14 mouse cellular contexts compared by ENCODE assay signal in the genomic region with DNA sequence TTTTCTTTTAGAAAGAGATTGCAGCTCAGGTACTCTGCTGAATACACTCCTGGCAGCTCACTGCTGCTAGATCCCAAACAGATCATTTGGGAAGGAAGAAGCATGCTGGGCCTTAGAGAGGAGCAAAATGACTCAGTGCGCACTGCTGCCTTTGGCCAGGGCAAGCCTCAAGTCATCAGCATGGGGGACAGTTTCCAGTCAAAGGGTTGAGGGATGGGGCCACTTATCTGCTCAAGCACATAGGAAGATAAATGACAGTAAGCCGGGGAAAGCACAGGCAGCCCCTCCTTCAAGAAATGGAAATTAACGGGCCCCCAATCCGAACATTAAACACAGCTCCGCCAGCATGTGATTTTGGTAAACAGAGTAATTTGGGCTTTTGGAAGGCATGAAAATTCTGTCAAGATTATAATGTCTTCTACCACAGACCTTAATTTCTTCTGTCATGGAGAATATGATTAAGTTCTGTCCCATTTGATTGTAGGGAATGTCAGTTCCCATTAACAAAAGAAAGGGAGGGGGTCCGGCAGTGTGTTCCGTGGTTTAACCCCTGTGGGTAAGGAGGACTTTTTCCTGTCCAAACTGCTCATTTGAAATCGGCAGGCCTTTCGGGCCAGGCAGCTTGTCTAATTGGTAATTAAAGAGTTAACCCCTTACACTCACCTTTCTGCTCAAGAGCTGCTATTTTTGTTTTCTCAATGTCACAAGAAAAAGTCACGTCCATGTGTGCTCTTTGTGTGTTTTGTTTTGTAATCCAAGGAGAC.
A peak's percentile ranks its signal among the peaks of the same experiment; 100 is the strongest.
DNase-seq lines count a peak whose midpoint lies in the region; ATAC-seq and TF ChIP-seq lines count a peak whose summit lies in the region.
"Had no signal": no experiment of that assay in that cellular context is flagged by ENCODE, and none has a peak within 500 bp of the region (broad histone marks: within the 10 kb centered on the region; RNA-seq: fewer than 3 reads in every experiment).

No protein-coding gene starts in this region.

- H3K4me3 ChIP-seq in hindbrain, embryonic 10.5 days = 0 out of 2 replicates have a peak overlapping the region, but pooled peaks have one; percentile 20
- no peak overlapping the region for H3K4me3 ChIP-seq in hindbrain, postnatal 0 days (ENCODE audit: low read length)
- H3K4me3 ChIP-seq in forebrain, embryonic 11.5 days (ENCODE audit: low read depth, low read length) = no peak overlapping the region; the same call in 1 of the 2 replicates
- no peak overlapping the region for H3K4me3 ChIP-seq in hindbrain, embryonic 15.5 days
- H3K4me3 ChIP-seq in neural tube, embryonic 15.5 days (replicated peaks) = no peak overlapping the region
- no peak overlapping the region for H3K4me3 ChIP-seq in liver, embryonic 11.5 days (ENCODE audit: low read depth, low read length)
- H3K4me3 ChIP-seq: heart, adult 2 months; layer of hippocampus, adult 2 months had no signal

- 11% methylated on average over 10 of the region's 10 CpGs for WGBS in hindbrain, embryonic 10.5 days
- WGBS in hindbrain, postnatal 0 days = 14% methylated on average over 10 of the region's 10 CpGs
- WGBS in forebrain, embryonic 11.5 days = 7% methylated on average over 10 of the region's 10 CpGs
- 11% methylated on average over 10 of the region's 10 CpGs for WGBS in hindbrain, embryonic 15.5 days
- WGBS in neural tube, embryonic 15.5 days = 8% methylated on average over 10 of the region's 10 CpGs
- WGBS in liver, embryonic 11.5 days = 32% methylated on average over 10 of the region's 10 CpGs

- H3K9me3 ChIP-seq in hindbrain, embryonic 10.5 days = no peaks in the 10 kb centered on the region
- H3K9me3 ChIP-seq in hindbrain, postnatal 0 days (ENCODE audit: low read length) = no peaks in the 10 kb centered on the region
- no peaks in the 10 kb centered on the region for H3K9me3 ChIP-seq in forebrain, embryonic 11.5 days (ENCODE audit: control insufficient read depth, low read length)
- H3K9me3 ChIP-seq in hindbrain, embryonic 15.5 days = no peaks in the 10 kb centered on the region
- H3K9me3 ChIP-seq in neural tube, embryonic 15.5 days (replicated peaks) = no peaks in the 10 kb centered on the region
- no peaks in the 10 kb centered on the region for H3K9me3 ChIP-seq in liver, embryonic 11.5 days (ENCODE audit: control insufficient read depth, low read length)

- DNase-seq in hindbrain, embryonic 10.5 days (ENCODE audit: low spot score) = no peak
- DNase-seq in hindbrain, postnatal 0 days (ENCODE audit: low spot score) = no peak
- DNase-seq in forebrain, embryonic 11.5 days (ENCODE audit: low spot score) = no peak
- DNase-seq in adrenal gland, postnatal 25 days = no peak
- DNase-seq in layer of hippocampus, adult 9-11 months = no peak
- DNase-seq in liver, embryonic 11.5 days (ENCODE audit: low spot score) = no peak
- DNase-seq: cerebellum, adult 18-20 months; heart, adult 2 months; heart, postnatal 36 days; lung, adult 18-20 months; thymus, adult 2 months had no signal

- no peak for ATAC-seq in hindbrain, postnatal 0 days
- ATAC-seq in forebrain, embryonic 11.5 days (replicated peaks; ENCODE audit: low FRiP score) = peak; percentile 39; the same call in 1 of the 2 replicates
- ATAC-seq in hindbrain, embryonic 15.5 days (ENCODE audit: low FRiP score, low read depth) = no peak
- no peak for ATAC-seq in neural tube, embryonic 15.5 days (ENCODE audit: low FRiP score)
- no peak for ATAC-seq in liver, embryonic 11.5 days (replicated peaks; ENCODE audit: low FRiP score)

- H3K4me1 ChIP-seq in hindbrain, embryonic 10.5 days (replicated peaks) = peaks cover 18% of the 10 kb centered on the region
- H3K4me1 ChIP-seq in hindbrain, postnatal 0 days (ENCODE audit: insufficient read depth, low read length) = no peaks in the 10 kb centered on the region
- peaks cover 3% of the 10 kb centered on the region; the same call in 1 of the 2 replicates for H3K4me1 ChIP-seq in forebrain, embryonic 11.5 days (replicated peaks; ENCODE audit: control insufficient read depth, insufficient read depth, low read length)
- peaks cover 15% of the 10 kb centered on the region for H3K4me1 ChIP-seq in hindbrain, embryonic 15.5 days (replicated peaks)
- peaks cover 12% of the 10 kb centered on the region; the same call in 1 of the 2 replicates for H3K4me1 ChIP-seq in neural tube, embryonic 15.5 days
- no peaks in the 10 kb centered on the region for H3K4me1 ChIP-seq in liver, embryonic 11.5 days (replicated peaks; ENCODE audit: control insufficient read depth, insufficient read depth, low read length)

- H3K27me3 ChIP-seq in hindbrain, embryonic 10.5 days (ENCODE audit: insufficient read depth, poor library complexity, severe bottlenecking) = no peaks in the 10 kb centered on the region
- no peaks in the 10 kb centered on the region for H3K27me3 ChIP-seq in hindbrain, postnatal 0 days (ENCODE audit: insufficient read depth, low read length)
- peaks cover 3% of the 10 kb centered on the region; the same call in 1 of the 2 replicates for H3K27me3 ChIP-seq in forebrain, embryonic 11.5 days (ENCODE audit: control insufficient read depth, insufficient read depth, low read length)
- no peaks in the 10 kb centered on the region for H3K27me3 ChIP-seq in hindbrain, embryonic 15.5 days
- no peaks in the 10 kb centered on the region for H3K27me3 ChIP-seq in neural tube, embryonic 15.5 days (replicated peaks)
- no peaks in the 10 kb centered on the region for H3K27me3 ChIP-seq in liver, embryonic 11.5 days (replicated peaks; ENCODE audit: control insufficient read depth, insufficient read depth, low read length)

- no peak for TF ChIP-seq CTCF in hindbrain, postnatal 0 days (IDR thresholded peaks at IDR 0.05; ENCODE audit: low read depth)

- H3K36me3 ChIP-seq in hindbrain, embryonic 10.5 days = no peaks in the 10 kb centered on the region
- H3K36me3 ChIP-seq in hindbrain, postnatal 0 days (ENCODE audit: insufficient read depth, low read length) = no peaks in the 10 kb centered on the region
- H3K36me3 ChIP-seq in forebrain, embryonic 11.5 days (ENCODE audit: control insufficient read depth, insufficient read depth, low read length) = no peaks in the 10 kb centered on the region
- H3K36me3 ChIP-seq in hindbrain, embryonic 15.5 days = no peaks in the 10 kb centered on the region
- H3K36me3 ChIP-seq in neural tube, embryonic 15.5 days = no peaks in the 10 kb centered on the region
- no peaks in the 10 kb centered on the region for H3K36me3 ChIP-seq in liver, embryonic 11.5 days (ENCODE audit: control insufficient read depth, insufficient read depth, low read length)

- H3K9ac ChIP-seq in hindbrain, postnatal 0 days (replicated peaks; ENCODE audit: low read length) = no peak overlapping the region
- H3K9ac ChIP-seq in forebrain, embryonic 11.5 days (ENCODE audit: low read length) = no peak overlapping the region
- no peak overlapping the region for H3K9ac ChIP-seq in hindbrain, embryonic 15.5 days
- no peak overlapping the region for H3K9ac ChIP-seq in neural tube, embryonic 15.5 days (replicated peaks)
- H3K9ac ChIP-seq in liver, embryonic 11.5 days (ENCODE audit: low read depth, low read length) = no peak overlapping the region

- no peak overlapping the region for H3K27ac ChIP-seq in hindbrain, embryonic 10.5 days
- no peak overlapping the region for H3K27ac ChIP-seq in hindbrain, postnatal 0 days
- H3K27ac ChIP-seq in forebrain, embryonic 11.5 days (ENCODE audit: low read depth, low read length) = no peak overlapping the region
- H3K27ac ChIP-seq in hindbrain, embryonic 15.5 days (replicated peaks) = no peak overlapping the region
- H3K27ac ChIP-seq in neural tube, embryonic 15.5 days (replicated peaks) = no peak overlapping the region
- no peak overlapping the region for H3K27ac ChIP-seq in liver, embryonic 11.5 days (ENCODE audit: low read depth, low read length)
- H3K27ac ChIP-seq: heart, adult 2 months; layer of hippocampus, adult 2 months had no signal

- no peak overlapping the region for H3K4me2 ChIP-seq in hindbrain, postnatal 0 days (ENCODE audit: low read depth, low read length)
- peak overlapping the region; percentile 26; the same call in 1 of the 2 replicates for H3K4me2 ChIP-seq in forebrain, embryonic 11.5 days (ENCODE audit: low read depth, low read length, severe bottlenecking)
- peak overlapping the region; percentile 24; the same call in 1 of the 2 replicates for H3K4me2 ChIP-seq in hindbrain, embryonic 15.5 days
- peak overlapping the region; percentile 20; the same call in 1 of the 2 replicates for H3K4me2 ChIP-seq in neural tube, embryonic 15.5 days
- no peak overlapping the region for H3K4me2 ChIP-seq in liver, embryonic 11.5 days

Comparison
In these comparisons a context has a peak if more than half of its experiments do, and no peak if none do; other contexts are left out.
1. H3K4me2 ChIP-seq: peak in forebrain, embryonic 11.5 days (single experiment), hindbrain, embryonic 15.5 days (single experiment) and neural tube, embryonic 15.5 days (single experiment); none in hindbrain, postnatal 0 days (single experiment) and liver, embryonic 11.5 days (single experiment).